ENCODE assay signal across 8 mouse cellular contexts in the genomic region with DNA sequence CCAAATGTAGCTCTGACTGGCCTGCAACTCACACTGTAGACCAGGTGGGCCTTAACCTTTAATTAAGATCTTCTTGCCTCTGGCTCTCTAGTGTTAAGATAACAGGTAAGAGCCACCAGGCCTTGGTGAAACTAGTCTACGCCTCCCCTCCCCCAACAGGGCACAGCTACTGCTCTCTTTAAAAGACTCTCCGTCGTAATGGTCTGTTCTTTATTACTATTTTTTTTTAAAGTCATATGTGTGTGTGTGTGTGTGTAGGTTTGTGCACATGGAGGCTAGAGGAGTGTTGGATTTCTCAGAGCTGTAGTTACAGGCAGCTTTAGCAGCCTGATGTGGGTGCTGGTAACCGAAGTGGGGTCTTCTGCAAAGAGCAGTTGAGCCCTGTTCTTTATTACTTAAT. TPM values are rescaled to one million over a fixed set of nuclear protein-coding genes. Genes with fewer than 3 reads are reported as not detected.
DNase-seq lines count a peak whose midpoint lies in the region; ATAC-seq lines count a peak whose summit lies in the region.

No protein-coding gene starts in this region.

- no peak for DNase-seq in heart, adult 9 months (ENCODE audit: low spot score in 2 of 2)
- peak; percentile 55 for DNase-seq in embryo, embryonic 11 days
- DNase-seq in midbrain, embryonic 14.5 days: no peak
- no peak for DNase-seq in left cerebral cortex, adult 9 months (ENCODE audit: low spot score in 2 of 2)
- no peak for DNase-seq in ovary, postnatal 14 days (ENCODE audit: low spot score)

- H3K9ac ChIP-seq in heart, embryonic 13.5 days: peak overlapping the region; percentile 87
- no peak overlapping the region for H3K9ac ChIP-seq in hindbrain, embryonic 13.5 days
- peak overlapping the region; percentile 78; the same call in 1 of the 2 replicates for H3K9ac ChIP-seq in midbrain, embryonic 14.5 days (replicated peaks; ENCODE audit: low read length)

- H3K27me3 ChIP-seq in heart, embryonic 13.5 days (replicated peaks): no peaks in the 10 kb centered on the region
- H3K27me3 ChIP-seq in hindbrain, embryonic 13.5 days: no peaks in the 10 kb centered on the region
- H3K27me3 ChIP-seq in midbrain, embryonic 14.5 days (ENCODE audit: control insufficient read depth, insufficient read depth, low read length): no peaks in the 10 kb centered on the region

- peak overlapping the region; percentile 93 for H3K4me3 ChIP-seq in heart, embryonic 13.5 days
- H3K4me3 ChIP-seq in hindbrain, embryonic 13.5 days: peak overlapping the region; percentile 100
- peak overlapping the region; percentile 95 for H3K4me3 ChIP-seq in midbrain, embryonic 14.5 days (replicated peaks; ENCODE audit: low read depth, low read length)

- 55% methylated on average over 4 of the region's 4 CpGs for WGBS in heart, embryonic 13.5 days
- WGBS in hindbrain, embryonic 13.5 days: 44% methylated on average over 4 of the region's 4 CpGs
- 41% methylated on average over 4 of the region's 4 CpGs for WGBS in midbrain, embryonic 14.5 days

- peak overlapping the region; percentile 70 for H3K4me2 ChIP-seq in heart, embryonic 13.5 days
- peak overlapping the region; percentile 63 for H3K4me2 ChIP-seq in hindbrain, embryonic 13.5 days
- peak overlapping the region; percentile 65 for H3K4me2 ChIP-seq in midbrain, embryonic 14.5 days (ENCODE audit: low read length)

- peak overlapping the region; percentile 98 for H3K27ac ChIP-seq in heart, embryonic 13.5 days (replicated peaks)
- peak overlapping the region; percentile 98 for H3K27ac ChIP-seq in hindbrain, embryonic 13.5 days
- peak overlapping the region; percentile 98 for H3K27ac ChIP-seq in midbrain, embryonic 14.5 days (replicated peaks; ENCODE audit: low read depth, low read length)

- peaks cover 25% of the 10 kb centered on the region for H3K4me1 ChIP-seq in heart, embryonic 13.5 days
- peaks cover 22% of the 10 kb centered on the region for H3K4me1 ChIP-seq in hindbrain, embryonic 13.5 days (replicated peaks)
- 0 out of 2 replicates have a peak, but pooled peaks cover 5% of the 10 kb centered on the region for H3K4me1 ChIP-seq in midbrain, embryonic 14.5 days (ENCODE audit: control insufficient read depth, insufficient read depth, low read length)

- ATAC-seq in heart, embryonic 13.5 days (ENCODE audit: extremely low read depth, insufficient number of reproducible peaks, low FRiP score, low TSS enrichment): no peak
- no peak for ATAC-seq in hindbrain, embryonic 13.5 days (ENCODE audit: low FRiP score)
- no peak for ATAC-seq in midbrain, embryonic 14.5 days (ENCODE audit: low FRiP score, low TSS enrichment)
- ATAC-seq in activated CD4-positive, CD25-positive, alpha-beta regulatory T cell, adult 4 months: no peak

- H3K36me3 ChIP-seq in heart, embryonic 13.5 days: no peaks in the 10 kb centered on the region
- no peaks in the 10 kb centered on the region for H3K36me3 ChIP-seq in hindbrain, embryonic 13.5 days
- no peaks in the 10 kb centered on the region for H3K36me3 ChIP-seq in midbrain, embryonic 14.5 days (ENCODE audit: control insufficient read depth, insufficient read depth, low read length)

- H3K9me3 ChIP-seq in heart, embryonic 13.5 days: no peaks in the 10 kb centered on the region
- H3K9me3 ChIP-seq in hindbrain, embryonic 13.5 days: no peaks in the 10 kb centered on the region
- no peaks in the 10 kb centered on the region for H3K9me3 ChIP-seq in midbrain, embryonic 14.5 days (ENCODE audit: control insufficient read depth, low read length)

RNA-seq across cellular contexts. Expression of gene Rere, which starts 1.0 kb away (rescaled TPM):
- polyA plus RNA-seq in heart, embryonic 13.5 days (2015; fragmentation: Nextera tagmentation; extraction: Ambion mirVana): 18.1 and 19.9 TPM in 2 replicates
- polyA plus RNA-seq in hindbrain, embryonic 13.5 days (2015; fragmentation: Nextera tagmentation; extraction: Ambion mirVana): 36.2 and 39.0 TPM in 2 replicates
- 37.6 and 48.6 TPM in 2 replicates for polyA plus RNA-seq in midbrain, embryonic 14.5 days (2014; fragmentation: Nextera tagmentation; extraction: Ambion mirVana)
- 10 to 100 TPM; 19.0 to 19.5 TPM for polyA plus RNA-seq in activated CD4-positive, CD25-positive, alpha-beta regulatory T cell, adult 4 months (2017; shearing (Covaris generic))

RNA-seq across cellular contexts. Expression of gene Eno1, which starts 43.9 kb away (rescaled TPM):
- 1,911 and 2,064 TPM in 2 replicates for polyA plus RNA-seq in heart, embryonic 13.5 days (2015; fragmentation: Nextera tagmentation; extraction: Ambion mirVana)
- polyA plus RNA-seq in hindbrain, embryonic 13.5 days (2015; fragmentation: Nextera tagmentation; extraction: Ambion mirVana): 1,025 and 1,119 TPM in 2 replicates
- polyA plus RNA-seq in midbrain, embryonic 14.5 days (2014; fragmentation: Nextera tagmentation; extraction: Ambion mirVana): 935 and 972 TPM in 2 replicates
- polyA plus RNA-seq in activated CD4-positive, CD25-positive, alpha-beta regulatory T cell, adult 4 months (2017; shearing (Covaris generic)): 100 to 1,000 TPM; 543 to 642 TPM
